Mouse (Mus musculus) ES-Bruce4 (cell line): ENCODE measurements around the gene Tlr12.

Source experiments
- CTCF ChIP-seq: IDR thresholded peaks from one replicate; pipeline ENCODE4 v1.8.1; 2011; ENCODE audit warnings: low read depth, low read length
- EP300 ChIP-seq: IDR thresholded peaks from 2 replicates; pipeline ENCODE4 v1.6.1; 2011; ENCODE audit warnings: low read depth, low read length; ENCODE audit not compliant: insufficient read depth

- TF ChIP-seq CTCF (no peak), EP300 (no peak)
Observed at GRCm38 (mm10) chr4:128635451-128635850, 17.0 kb upstream of the Tlr12 start.
